Mouse (Mus musculus) lung, embryonic 14.5 days (tissue): Measurements from ENCODE around the gene Pdk1. TPM values are rescaled to one million over a fixed set of nuclear protein-coding genes. Genes with fewer than 3 reads are reported as not detected.

Experiments used
- ATAC-seq: fragments of 200-750 bp; cut with Nextera tagmentation; 2 replicates; pipeline ENCODE4 v1.8.0; 2017; ENCODE audit warnings: mild to moderate bottlenecking, moderate TSS enrichment, moderate library complexity; ENCODE audit not compliant: insufficient read depth
- DNase-seq: peaks from one replicate; pipeline ENCODE4 v3.0.0-alpha.2; 2015
- H3K27ac ChIP-seq: fragments of 300-500 bp; sonication (generic); 2 replicates; pipeline ENCODE4 v1.5.1; 2014; ENCODE audit warnings: low read depth, mild to moderate bottlenecking, moderate library complexity
- H3K27me3 ChIP-seq: fragments of 300-500 bp; sonication (generic); 2 replicates; pipeline ENCODE4 v1.6.1; 2014; ENCODE audit warnings: low read length, control low read depth; ENCODE audit not compliant: insufficient read depth
- H3K36me3 ChIP-seq: fragments of 300-500 bp; sonication (generic); 2 replicates; pipeline ENCODE4 v1.6.1; 2014; ENCODE audit warnings: control low read depth; ENCODE audit not compliant: insufficient read depth
- H3K4me1 ChIP-seq: fragments of 300-500 bp; sonication (generic); 2 replicates; pipeline ENCODE4 v1.6.1; 2014; ENCODE audit warnings: antibody characterized with exemption, control low read depth; ENCODE audit not compliant: insufficient read depth
- H3K4me2 ChIP-seq: fragments of 300-500 bp; sonication (generic); 2 replicates; pipeline ENCODE4 v1.6.1; 2014; ENCODE audit warnings: mild to moderate bottlenecking
- H3K4me3 ChIP-seq: fragments of 300-500 bp; sonication (generic); 2 replicates; pipeline ENCODE4 v1.5.1; 2014; ENCODE audit warnings: low read depth, low read length
- H3K9ac ChIP-seq: fragments of 300-500 bp; sonication (generic); 2 replicates; pipeline ENCODE4 v1.6.1; 2014
- H3K9me3 ChIP-seq: fragments of 300-500 bp; sonication (generic); 2 replicates; pipeline ENCODE4 v1.6.1; 2016; ENCODE audit warnings: low read depth, low read length, control low read depth
- CTCF ChIP-seq: IDR thresholded peaks from 2 replicates; pipeline ENCODE4 v1.5.1; 2016; ENCODE audit warnings: antibody characterized with exemption, low read depth
- WGBS: fragments of 180-500 bp; shearing (Covaris S2); extraction: QIAGEN DNeasy Blood & Tissue Kit; methylation state at CpG from one replicate; pipeline ENCODE4 v1.1.7; 2014; 5-methylcytosine and 5-hydroxymethylcytosine counted together
- polyA plus RNA-seq: library from polyadenylated mRNA; unstranded; fragments of >200 nt; fragmentation: Nextera tagmentation; extraction: Ambion mirVana; gene quantifications from 2 replicates; pipeline ENCODE4 v1.2.1, GENCODE M21; 2014

Gene Pdk1
- polyA plus RNA-seq, 1 experiment from 2014 or later, result 45.1 TPM

- H3K4me1 ChIP-seq, result no peaks in the 10 kb centered on the region
- H3K9ac ChIP-seq, result no peak overlapping the region
- 81% methylated on average over 5 of the region's 5 CpGs for WGBS
- no peaks in the 10 kb centered on the region for H3K9me3 ChIP-seq
- no peak for DNase-seq
- H3K27me3 ChIP-seq, result no peaks in the 10 kb centered on the region
- ATAC-seq, result no peak
- H3K4me2 ChIP-seq, result no peak overlapping the region
- no peak overlapping the region for H3K4me3 ChIP-seq
- TF ChIP-seq CTCF, result no peak
- no peaks in the 10 kb centered on the region for H3K36me3 ChIP-seq
- H3K27ac ChIP-seq, result no peak overlapping the region
Measured at GRCm38 (mm10) chr2:71863531-71864173, 9.4 kb upstream of the Pdk1 start.

GRCm38 (mm10) chr2:71865022-71865421, 8.0 kb upstream of the Pdk1 start:
- Histone ChIP-seq H3K9ac (no peak overlapping the region), H3K36me3 (no peaks in the 10 kb centered on the region), H3K27me3 (no peaks in the 10 kb centered on the region), H3K9me3 (no peaks in the 10 kb centered on the region), H3K4me1 (no peaks in the 10 kb centered on the region), H3K27ac (no peak overlapping the region), H3K4me3 (no peak overlapping the region), H3K4me2 (no peak overlapping the region)
- 17% methylated on average over 3 of the region's 3 CpGs for WGBS
- DNase-seq (no peak), ATAC-seq (no peak)
- TF ChIP-seq CTCF, result no peak

- H3K9me3 ChIP-seq, result no peaks in the 10 kb centered on the region
- H3K27ac ChIP-seq, result no peak overlapping the region
- no peak for ATAC-seq
- H3K4me2 ChIP-seq, result no peak overlapping the region
- H3K4me1 ChIP-seq, result no peaks in the 10 kb centered on the region
- no peak for TF ChIP-seq CTCF
- no peaks in the 10 kb centered on the region for H3K36me3 ChIP-seq
- 57% methylated on average over 3 of the region's 3 CpGs for WGBS
- no peak overlapping the region for H3K9ac ChIP-seq
- DNase-seq, result no peak
- no peaks in the 10 kb centered on the region for H3K27me3 ChIP-seq
- no peak overlapping the region for H3K4me3 ChIP-seq
Measured at GRCm38 (mm10) chr2:71865935-71866334, 7.1 kb upstream of the Pdk1 start.

- DNase-seq (no peak), ATAC-seq (no peak)
- Histone ChIP-seq H3K27ac (no peak overlapping the region), H3K4me2 (no peak overlapping the region), H3K9ac (no peak overlapping the region), H3K4me1 (no peaks in the 10 kb centered on the region), H3K36me3 (no peaks in the 10 kb centered on the region), H3K9me3 (no peaks in the 10 kb centered on the region), H3K27me3 (no peaks in the 10 kb centered on the region), H3K4me3 (no peak overlapping the region)
- 46% methylated on average over 1 of the region's 1 CpGs for WGBS
- no peak for TF ChIP-seq CTCF
Measured at GRCm38 (mm10) chr2:71866565-71866964, 6.5 kb upstream of the Pdk1 start.

GRCm38 (mm10) chr2:71867019-71867418, 6.0 kb upstream of the Pdk1 start:
- Histone ChIP-seq H3K36me3 (no peaks in the 10 kb centered on the region), H3K9me3 (no peaks in the 10 kb centered on the region), H3K27me3 (no peaks in the 10 kb centered on the region), H3K27ac (no peak overlapping the region), H3K4me3 (no peak overlapping the region), H3K4me1 (no peaks in the 10 kb centered on the region), H3K4me2 (no peak overlapping the region), H3K9ac (no peak overlapping the region)
- DNase-seq (no peak), ATAC-seq (no peak)
- 70% methylated on average over 3 of the region's 3 CpGs for WGBS
- no peak for TF ChIP-seq CTCF

GRCm38 (mm10) chr2:71867480-71867879, 5.5 kb upstream of the Pdk1 start:
- no peak for TF ChIP-seq CTCF
- no peaks in the 10 kb centered on the region for H3K9me3 ChIP-seq
- WGBS, result 38% methylated on average over 5 of the region's 5 CpGs
- H3K36me3 ChIP-seq, result no peaks in the 10 kb centered on the region
- no peak overlapping the region for H3K9ac ChIP-seq
- no peak for DNase-seq
- H3K27ac ChIP-seq, result no peak overlapping the region
- no peaks in the 10 kb centered on the region for H3K27me3 ChIP-seq
- no peak overlapping the region for H3K4me2 ChIP-seq
- no peak overlapping the region for H3K4me3 ChIP-seq
- no peaks in the 10 kb centered on the region for H3K4me1 ChIP-seq
- no peak for ATAC-seq

- H3K4me2 ChIP-seq, result no peak overlapping the region
- DNase-seq (no peak), ATAC-seq (no peak)
- TF ChIP-seq CTCF, result no peak
- H3K9ac ChIP-seq, result no peak overlapping the region
- 100% methylated on average over 1 of the region's 1 CpGs for WGBS
- no peaks in the 10 kb centered on the region for H3K9me3 ChIP-seq
- H3K4me3 ChIP-seq, result no peak overlapping the region
- H3K27ac ChIP-seq, result no peak overlapping the region
- no peaks in the 10 kb centered on the region for H3K4me1 ChIP-seq
- H3K36me3 ChIP-seq, result no peaks in the 10 kb centered on the region
- no peaks in the 10 kb centered on the region for H3K27me3 ChIP-seq
Measured at GRCm38 (mm10) chr2:71868256-71868655, 4.8 kb upstream of the Pdk1 start.
